Mouse (Mus musculus) adrenal gland, adult 18-20 months (tissue): ENCODE data around the gene Gm2244. TPM values are rescaled to one million over a fixed set of nuclear protein-coding genes. Genes with fewer than 3 reads are reported as not detected.
A peak's percentile ranks its signal among the peaks of the same experiment; 100 is the strongest.
"Not testable (repeated sequence)": the region's sequence is repeated elsewhere in the genome, so short reads cannot be mapped to it uniquely, and the experiment has no call there.

ENCODE experiments used
- DNase-seq, 2 experiments: peaks; one replicate each; pipeline ENCODE4 v3.0.0; 2021 to 2022; ENCODE audit warnings: low spot score in 2 of 2
- long read RNA-seq, 2 experiments: library from polyadenylated mRNA; stranded (forward); transcript quantifications; one replicate each; pipeline ENCODE4 v2.0.0; 2021
- total RNA-seq, 2 experiments: library from RNA; stranded (reverse); gene quantifications; 1 replicate in 1 of 2; 2 replicates in 1 of 2; pipeline ENCODE4 v1.2.3; 2021

Gm2244 gene
- not detected for total RNA-seq
- long read RNA-seq, experiment 1, result 0 reads
- long read RNA-seq, experiment 2, result 0 reads

DNA sequence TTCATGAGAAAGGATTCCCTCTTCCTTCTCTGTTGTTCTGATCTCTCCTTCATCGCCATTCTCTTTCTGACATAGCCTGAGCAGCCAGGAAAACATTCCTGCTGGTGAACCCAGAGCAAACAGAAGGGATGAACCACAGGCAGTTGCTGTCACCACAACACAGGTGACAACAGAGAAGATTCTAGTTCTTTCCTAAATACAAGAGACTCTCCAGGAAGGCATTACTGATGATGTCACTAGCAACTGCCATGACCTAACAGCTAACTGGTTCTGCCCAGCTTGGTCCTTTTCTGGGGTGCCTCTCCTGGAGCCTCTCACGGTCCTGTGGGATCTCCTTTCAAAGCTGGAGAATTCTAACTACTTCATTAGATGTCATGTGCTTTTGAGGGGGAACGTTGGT is at the start of gene Gm2244:
Gene Gm2244, minus strand, starts transcription at position 101 of the 400 bp plus-strand sequence.
- not testable (repeated sequence) for DNase-seq

DNA sequence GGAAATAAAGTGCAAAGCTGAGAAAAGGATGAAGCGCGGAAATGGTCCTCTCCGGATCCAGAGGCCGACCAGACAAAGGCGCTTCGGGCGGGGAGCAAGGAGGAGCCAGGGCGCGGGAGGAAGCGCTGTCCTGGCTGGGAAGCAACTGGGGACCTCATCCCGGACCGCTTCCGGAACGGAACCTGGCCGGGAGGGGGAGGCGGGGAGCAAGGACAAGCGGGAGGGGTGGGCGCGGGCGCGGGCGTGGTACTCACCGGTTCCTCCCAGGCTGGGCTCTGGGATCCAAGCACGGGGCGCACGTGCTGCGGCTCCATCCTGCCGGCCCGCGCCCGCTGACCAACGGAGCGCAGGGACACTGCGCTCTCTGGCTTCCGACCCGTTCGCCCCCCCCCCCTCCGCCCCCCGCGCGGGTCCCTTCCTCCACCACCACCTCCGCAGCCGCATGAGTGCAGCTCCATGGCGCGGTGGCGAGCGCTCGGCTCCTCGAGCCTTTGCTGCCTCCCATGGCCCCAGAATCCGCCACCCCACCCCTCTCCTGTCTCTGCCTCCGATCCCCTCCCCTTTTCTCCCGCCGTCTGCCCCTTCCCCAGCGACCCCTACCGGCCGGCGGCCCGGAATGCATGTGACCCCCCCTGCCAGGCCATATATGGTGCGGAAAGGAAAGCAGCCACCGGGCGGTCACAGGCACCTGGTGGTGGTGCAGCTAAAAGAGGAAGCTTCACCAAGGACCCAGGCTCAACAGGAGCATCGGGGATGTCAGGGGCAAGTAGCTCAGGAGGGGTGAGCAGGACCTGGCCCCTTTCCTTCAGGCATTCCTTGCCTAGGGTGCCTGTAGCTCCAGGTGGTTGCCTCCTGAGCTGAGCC is 35.3 kb upstream of the Gm2244 start, which contains the start of gene Gm2237:
Gene Gm2237, minus strand, starts transcription at position 332 of the 864 bp plus-strand sequence.
- peak in 1 of 2 experiments; percentile 4 for DNase-seq

Other genes with a start within 250 kb of the Gm2244 start
- gene Gm21738, start 131.0 kb downstream of the Gm2244 start, total RNA-seq, result under 1 TPM; 0.58 to 0.60 TPM
- 1 to 10 TPM in 1 of 2 experiments, under 1 TPM in 1; 0.40 to 1.4 TPM for gene Gm2237, start 35.2 kb upstream of the Gm2244 start, total RNA-seq
- not detected for gene Gm5458, start 52.6 kb upstream of the Gm2244 start, total RNA-seq
- 10 to 100 TPM in 1 of 2 experiments, 1 to 10 TPM in 1; 8.1 to 14.2 TPM for gene Nid2, start 201.3 kb upstream of the Gm2244 start, total RNA-seq